Mouse (Mus musculus): ENCODE results near the gene Ssu72.
"Not testable (repeated sequence)": the region's sequence is repeated elsewhere in the genome, so short reads cannot be mapped to it uniquely, and the experiment has no call there.

Gene Ssu72

DNA sequence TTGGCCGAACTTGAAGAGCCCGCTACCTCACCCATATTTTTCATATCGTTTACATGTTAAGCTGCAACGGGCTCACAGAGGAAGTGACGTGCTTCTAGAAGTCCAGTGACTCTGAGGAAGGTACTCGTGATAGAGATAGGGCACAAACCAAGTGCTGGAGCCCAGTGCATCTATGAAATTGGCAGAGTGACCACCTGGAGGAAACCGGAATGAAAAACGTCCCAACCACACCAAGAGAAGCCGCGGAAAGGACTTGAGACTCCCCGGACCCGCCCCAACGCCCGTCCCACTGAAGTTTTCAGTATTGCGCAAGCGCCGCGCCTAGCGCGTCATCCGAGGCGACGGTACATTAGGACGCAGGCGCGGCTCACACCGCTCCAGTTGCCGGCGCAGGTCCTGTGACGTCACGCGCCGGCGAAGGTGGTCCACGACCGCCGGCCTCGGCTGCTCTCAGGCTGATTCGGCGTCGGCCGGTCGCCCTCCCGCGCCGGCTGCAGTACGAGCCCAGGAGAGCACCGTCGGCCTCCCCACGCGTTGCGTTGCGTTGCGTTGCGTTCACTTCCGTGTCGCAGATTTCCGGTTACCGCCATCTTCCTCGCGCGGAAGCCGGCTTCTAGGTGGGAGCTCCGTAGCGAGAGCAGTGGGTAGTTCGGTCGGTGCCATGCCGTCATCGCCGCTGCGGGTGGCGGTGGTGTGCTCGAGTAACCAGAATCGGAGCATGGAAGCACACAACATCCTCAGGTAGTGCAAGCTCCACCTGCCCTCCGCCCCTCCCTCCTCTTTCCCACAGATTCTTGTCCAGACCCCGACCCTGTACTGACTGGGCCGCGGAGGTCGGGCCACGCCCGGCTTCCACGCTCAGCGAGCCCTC, at the start of gene Ssu72:
Gene Ssu72, plus strand, starts transcription at position 80 of the 871 bp plus-strand sequence.
- peak; percentile 91 for DNase-seq (ENCODE audit: low read depth, low spot score)

GRCm38 (mm10) chr4:155656214-155656751, 48.3 kb upstream of the Ssu72 start:
- no peak for DNase-seq (ENCODE audit: low read depth, low spot score)

DNA sequence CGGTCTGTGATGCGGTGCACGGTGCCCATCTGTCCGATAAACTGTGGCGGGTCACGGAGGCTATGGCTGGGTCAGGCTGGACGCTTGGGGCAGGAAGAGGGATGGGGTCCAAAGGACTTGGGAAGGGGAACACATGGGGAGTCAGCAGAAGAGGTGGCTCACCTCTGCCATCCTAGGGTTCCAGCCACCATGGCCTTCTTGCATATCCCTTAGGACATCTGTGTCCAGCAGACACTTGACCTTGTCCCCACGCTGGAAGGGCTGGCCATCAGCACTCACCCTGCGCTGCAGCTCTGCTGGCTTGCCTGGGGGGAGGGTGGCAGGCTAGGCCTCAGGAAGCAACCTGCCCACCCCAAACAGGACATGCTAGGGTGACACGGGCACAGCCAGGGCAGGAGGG, 45.6 kb upstream of the Ssu72 start:
- DNase-seq (ENCODE audit: low read depth, low spot score), result no peak

- DNase-seq (ENCODE audit: low read depth, low spot score), result peak; percentile 72
Measured at GRCm38 (mm10) chr4:155660641-155661040, 44.0 kb upstream of the Ssu72 start.

GRCm38 (mm10) chr4:155666903-155667302, 37.7 kb upstream of the Ssu72 start:
- DNase-seq (ENCODE audit: low read depth, low spot score), result no peak

GRCm38 (mm10) chr4:155668689-155669597, 35.7 kb upstream of the Ssu72 start, which contains the start of gene Mib2:
Gene Mib2 (minus strand): TSS chr4:155669198.
- peak; percentile 95 for DNase-seq (ENCODE audit: low read depth, low spot score)

DNA sequence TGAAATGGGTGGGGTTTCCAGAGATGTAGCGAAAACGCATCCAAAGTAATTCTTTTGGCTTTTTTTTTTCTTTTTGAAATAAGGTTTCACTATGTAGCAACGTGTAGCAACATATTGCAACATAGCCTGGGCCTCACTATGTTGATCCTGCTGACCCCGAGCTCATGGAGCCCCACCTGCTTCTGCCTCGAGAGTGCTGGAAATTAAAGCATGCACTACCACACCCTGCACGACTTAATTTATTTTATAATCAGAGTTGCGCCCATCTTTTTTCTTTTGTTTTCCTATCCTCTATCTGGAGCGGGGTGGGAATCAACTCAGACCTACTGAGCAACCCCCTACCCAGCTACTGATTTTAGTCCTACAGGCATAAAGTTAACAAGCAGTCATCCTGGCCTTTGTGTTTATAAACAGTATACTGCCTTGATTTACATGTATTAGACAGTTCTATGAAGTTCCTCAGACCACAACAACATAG, 35.0 kb upstream of the Ssu72 start:
- no peak for DNase-seq (ENCODE audit: low read depth, low spot score)

DNA sequence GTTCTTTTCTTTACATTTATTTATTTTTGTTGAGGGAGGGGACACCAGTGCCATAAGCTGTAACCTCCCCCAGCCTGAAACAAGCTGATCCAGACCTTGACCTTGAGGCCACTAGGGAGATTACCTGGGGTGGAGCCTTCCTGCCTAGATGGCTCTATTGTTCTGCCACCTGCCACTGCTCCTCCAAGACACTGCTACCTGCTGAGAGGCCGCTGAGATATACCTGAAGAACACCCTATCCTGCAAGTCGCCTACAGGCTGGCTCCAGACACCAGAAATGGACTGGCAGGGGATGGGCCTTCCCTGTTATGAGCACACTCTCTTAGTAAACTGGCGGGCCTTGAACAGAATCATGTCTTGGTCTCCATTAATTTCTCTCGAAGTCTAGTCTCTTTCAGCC, 34.4 kb upstream of the Ssu72 start:
- not testable (repeated sequence) for DNase-seq (ENCODE audit: low read depth, low spot score)

GRCm38 (mm10) chr4:155672082-155672481, 32.5 kb upstream of the Ssu72 start:
- DNase-seq (ENCODE audit: low read depth, low spot score), result no peak

DNA sequence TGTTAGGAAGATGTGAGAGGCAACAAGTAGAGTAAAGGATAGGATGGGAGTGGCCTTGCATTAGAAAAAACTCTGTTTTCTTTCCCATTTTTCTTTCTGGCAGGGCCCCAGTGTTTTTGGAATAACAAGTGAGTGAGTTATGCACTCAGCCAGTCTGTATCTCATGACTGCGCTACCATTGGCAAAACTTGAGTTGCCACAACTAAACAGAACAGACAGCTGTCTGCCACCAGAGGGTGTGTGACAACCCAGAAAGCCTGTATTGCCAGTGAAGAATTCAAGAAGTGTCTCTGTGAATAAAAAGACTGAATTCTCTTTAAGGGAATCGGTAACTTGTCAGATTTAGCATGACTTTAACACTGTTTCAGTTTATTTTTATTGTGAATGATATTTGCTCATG, 28.6 kb upstream of the Ssu72 start:
- peak; percentile 46 for DNase-seq (ENCODE audit: low read depth, low spot score)

DNA sequence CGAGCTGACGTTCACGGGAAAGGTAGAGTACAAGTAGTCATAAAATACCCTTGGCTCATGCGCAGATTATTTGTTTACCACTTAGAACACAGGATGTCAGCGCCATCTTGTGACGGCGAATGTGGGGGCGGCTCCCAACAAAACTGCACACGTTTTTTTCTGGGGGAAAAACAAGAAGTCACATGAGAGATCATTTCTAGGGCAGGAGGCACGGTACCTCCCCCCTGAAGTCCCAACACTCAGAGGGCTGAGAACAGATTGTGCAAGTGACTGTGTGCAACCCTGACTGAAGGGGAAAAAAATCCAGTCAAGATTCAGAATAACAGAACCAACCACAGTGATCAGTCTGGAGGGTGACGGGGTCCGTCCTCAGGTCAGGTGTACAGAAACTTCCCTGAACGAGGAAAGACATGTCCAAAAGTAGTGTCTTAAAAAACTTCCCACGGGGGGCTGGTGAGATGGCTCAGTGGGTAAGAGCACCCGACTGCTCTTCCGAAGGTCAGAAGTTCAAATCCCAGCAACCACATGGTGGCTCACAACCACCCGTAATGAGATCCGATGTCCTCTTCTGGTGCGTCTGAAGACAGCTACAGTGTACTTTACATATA, 20.8 kb upstream of the Ssu72 start:
- not testable (repeated sequence) for DNase-seq (ENCODE audit: low read depth, low spot score)

DNA sequence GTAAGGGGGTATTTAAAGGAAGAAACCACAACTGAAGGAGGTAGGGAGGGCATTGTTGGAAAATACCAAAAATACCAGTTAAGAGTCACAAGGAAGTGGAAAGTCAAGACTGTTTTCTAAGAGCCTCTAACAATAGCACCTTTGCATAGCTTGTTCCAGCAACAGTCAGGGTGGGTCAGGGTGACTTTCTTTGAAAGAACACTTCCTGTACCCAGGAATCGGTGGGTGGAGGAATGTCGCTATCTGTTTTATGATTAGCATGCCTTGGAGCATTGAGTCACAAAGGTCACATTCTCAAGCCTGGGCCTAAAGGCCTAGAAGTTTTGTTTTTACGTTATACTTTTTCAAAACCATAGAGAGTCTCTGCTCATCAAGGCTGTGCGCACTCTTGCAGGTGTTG, 16.8 kb upstream of the Ssu72 start:
- DNase-seq (ENCODE audit: low read depth, low spot score), result not testable (repeated sequence)

DNA sequence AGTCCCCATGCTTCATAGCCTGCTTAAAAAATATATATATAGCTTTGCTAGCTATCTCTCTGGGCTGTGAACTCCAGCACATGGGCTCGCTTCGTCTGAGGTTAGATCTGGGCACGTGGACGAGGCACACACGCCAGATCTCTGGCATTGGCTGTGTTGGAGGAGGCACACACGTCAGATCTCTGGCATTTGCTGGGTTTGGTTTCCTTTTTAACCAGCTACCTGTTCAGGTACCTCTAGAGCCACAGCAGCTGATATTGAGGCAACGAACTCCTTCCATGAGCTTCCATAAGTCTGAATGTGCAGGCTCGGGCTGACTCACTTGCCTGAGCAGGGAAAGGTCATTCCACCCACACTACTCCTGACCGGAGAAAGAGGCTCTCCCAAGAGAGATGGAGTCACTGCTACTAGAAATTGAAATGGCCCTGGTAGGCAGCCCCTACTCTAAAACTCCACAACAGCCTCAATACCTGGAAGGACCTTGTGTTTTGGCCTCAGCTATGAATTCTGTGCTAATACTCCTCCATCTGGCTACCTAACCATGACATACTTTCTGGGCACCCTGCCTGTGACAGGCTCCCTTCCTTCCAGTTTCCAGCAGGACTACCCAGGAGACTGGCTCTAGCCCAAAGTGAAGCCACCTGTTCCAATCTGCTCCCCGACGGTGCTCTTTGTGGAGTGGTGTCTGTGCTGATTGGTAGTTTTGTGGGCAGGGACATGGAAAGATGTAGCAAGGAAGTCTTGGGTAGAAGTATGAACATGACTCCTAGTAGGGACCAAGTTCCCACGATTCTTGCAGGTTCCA, 13.8 kb upstream of the Ssu72 start:
- DNase-seq (ENCODE audit: low read depth, low spot score), result peak; percentile 59

- DNase-seq (ENCODE audit: low read depth, low spot score), result no peak
Measured at GRCm38 (mm10) chr4:155692421-155692820, 12.2 kb upstream of the Ssu72 start.

GRCm38 (mm10) chr4:155694111-155694481, 10.5 kb upstream of the Ssu72 start, which contains the start of gene Fndc10:
Gene Fndc10 (plus strand): TSS chr4:155694342.
- DNase-seq (ENCODE audit: low read depth, low spot score), result no peak

GRCm38 (mm10) chr4:155694482-155695401, 9.9 kb upstream of the Ssu72 start:
- DNase-seq (ENCODE audit: low read depth, low spot score), result no peak

- no peak for DNase-seq (ENCODE audit: low read depth, low spot score)
Measured at GRCm38 (mm10) chr4:155695531-155696062, 9.0 kb upstream of the Ssu72 start.

DNA sequence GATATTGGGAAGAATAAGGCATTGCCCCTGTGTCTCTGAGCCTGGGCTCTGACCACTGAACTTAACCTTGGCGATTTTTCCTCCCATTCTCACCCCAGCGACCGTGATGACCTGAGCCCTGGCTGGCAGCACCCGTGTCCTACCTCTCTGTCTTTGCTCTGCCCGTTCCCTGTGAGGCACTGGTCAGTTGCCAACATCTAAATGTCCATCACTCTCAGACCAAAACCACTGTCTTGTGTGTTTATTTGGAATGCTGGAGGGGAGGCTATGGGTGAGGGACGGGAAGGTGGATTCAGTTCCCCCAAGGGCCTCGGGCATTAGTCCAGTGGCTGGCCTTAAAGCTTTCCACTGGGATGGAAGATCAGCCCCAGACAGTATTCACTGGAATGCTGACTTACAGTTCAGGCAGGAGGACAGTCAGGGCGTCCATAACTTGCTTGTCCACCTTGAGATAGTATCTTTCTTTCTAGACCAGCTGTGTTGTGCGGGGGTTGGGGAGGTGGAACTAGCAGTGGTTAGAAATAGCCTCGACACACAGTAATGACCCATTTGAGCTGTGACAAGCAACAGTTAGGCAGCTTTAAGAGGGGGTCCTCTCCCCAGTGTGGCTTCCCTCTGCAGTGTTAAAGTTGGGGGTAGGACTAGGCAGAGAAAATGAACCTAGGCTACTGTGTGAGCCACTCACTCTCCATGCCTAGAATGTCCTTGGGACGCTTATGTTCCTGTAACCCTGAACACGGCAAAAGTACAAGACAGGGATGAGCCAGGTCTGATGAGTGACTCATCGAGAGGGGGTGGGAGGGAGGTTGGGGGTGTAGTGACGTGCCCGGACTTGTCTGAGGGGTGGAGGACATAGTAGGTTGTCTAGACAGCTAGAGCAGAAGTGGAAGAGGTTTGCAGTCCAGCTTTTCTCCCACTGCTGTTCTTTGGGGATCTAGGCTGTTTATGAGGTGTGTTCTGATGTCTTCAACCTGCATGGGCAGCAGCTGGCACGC, 8.0 kb upstream of the Ssu72 start:
- peak; percentile 37 for DNase-seq (ENCODE audit: low read depth, low spot score)

Data from 3T3-L1 (cell line).